Mouse (Mus musculus): ENCODE data around the gene Adra2a. TPM values are rescaled to one million over a fixed set of nuclear protein-coding genes. Genes with fewer than 3 reads are reported as not detected.

The Adra2a gene
- 0.20 TPM for polyA plus RNA-seq (2012; fragmentation: generic; extraction: Trizol)

- Histone ChIP-seq H3K79me2 (ENCODE audit: control insufficient read depth, insufficient read depth) (no peaks in the 10 kb centered on the region), H3K36me3 (ENCODE audit: control insufficient read depth, insufficient read depth) (no peaks in the 10 kb centered on the region), H3K27me3 (ENCODE audit: control insufficient read depth, insufficient read depth, insufficient read length) (peaks cover 39% of the 10 kb centered on the region), H3K4me2 (ENCODE audit: low read depth) (peak within 1 kb of the TSS; percentile 71), H3ac (ENCODE audit: control insufficient read depth, insufficient read length) (no peak within 1 kb of the TSS), H3K4me3 (peak within 1 kb of the TSS; percentile 7)
- TF ChIP-seq USF1 (IDR thresholded peaks at IDR 0.05; ENCODE audit: low read depth), result no peak
- no peak for TF ChIP-seq POLR2A (IDR thresholded peaks at IDR 0.05; ENCODE audit: insufficient read length, low read depth)
- no peak for TF ChIP-seq TCF3 (IDR thresholded peaks at IDR 0.05; ENCODE audit: insufficient read length, low read depth)
- TF ChIP-seq MYOD1 (IDR thresholded peaks at IDR 0.05; ENCODE audit: control insufficient read depth in 1 of 3, insufficient read length in 2 of 3, low read depth in 2 of 3), result no peak
- no peak for TF ChIP-seq TCF12 (IDR thresholded peaks at IDR 0.05; ENCODE audit: insufficient read depth, poor library complexity, severe bottlenecking)
- TF ChIP-seq SRF (IDR thresholded peaks at IDR 0.05; ENCODE audit: control insufficient read depth, insufficient read length, low read depth), result no peak
- no peak for TF ChIP-seq E2F4 (IDR thresholded peaks at IDR 0.05; ENCODE audit: insufficient read depth)
- no peak for TF ChIP-seq REST (IDR thresholded peaks at IDR 0.05; ENCODE audit: insufficient read depth, insufficient read length)
- TF ChIP-seq POLR2AphosphoS2 (IDR thresholded peaks at IDR 0.05; ENCODE audit: insufficient read length, low read depth), result no peak
- TF ChIP-seq CEBPB (IDR thresholded peaks at IDR 0.05; ENCODE audit: insufficient read depth, poor library complexity, severe bottlenecking), result no peak
- no peak for TF ChIP-seq MAX (IDR thresholded peaks at IDR 0.05; ENCODE audit: low read depth)
- TF ChIP-seq MYOG (IDR thresholded peaks at IDR 0.05; ENCODE audit: control insufficient read depth in 1 of 3, insufficient read depth in 1 of 3, insufficient read length in 2 of 3, low read depth in 2 of 3), result no peak
Measured at GRCm38 (mm10) chr19:54043851-54044250, at the start of gene Adra2a. TSS of gene Adra2a (plus strand) at chr19:54044151.

GRCm38 (mm10) chr19:53994276-53994675, 49.7 kb upstream of the Adra2a start:
- Histone ChIP-seq H3K27me3 (ENCODE audit: control insufficient read depth, insufficient read depth, insufficient read length) (no peaks in the 10 kb centered on the region), H3K4me2 (ENCODE audit: low read depth) (no peak overlapping the region), H3K4me3 (no peak overlapping the region), H3K79me2 (ENCODE audit: control insufficient read depth, insufficient read depth) (peaks cover 68% of the 10 kb centered on the region), H3K36me3 (ENCODE audit: control insufficient read depth, insufficient read depth) (no peaks in the 10 kb centered on the region), H3ac (ENCODE audit: control insufficient read depth, insufficient read length) (no peak overlapping the region)
- TF ChIP-seq MYOD1 (IDR thresholded peaks at IDR 0.05; ENCODE audit: control insufficient read depth in 1 of 3, insufficient read length in 2 of 3, low read depth in 2 of 3) (no peak), MYOG (IDR thresholded peaks at IDR 0.05; ENCODE audit: control insufficient read depth in 1 of 3, insufficient read depth in 1 of 3, insufficient read length in 2 of 3, low read depth in 2 of 3) (no peak)

- H3K27me3 ChIP-seq (ENCODE audit: control insufficient read depth, insufficient read depth, insufficient read length), result no peaks in the 10 kb centered on the region
- no peak for TF ChIP-seq MYOD1 (IDR thresholded peaks at IDR 0.05; ENCODE audit: control insufficient read depth in 1 of 3, insufficient read length in 2 of 3, low read depth in 2 of 3)
- TF ChIP-seq SRF (IDR thresholded peaks at IDR 0.05; ENCODE audit: control insufficient read depth, insufficient read length, low read depth), result no peak
- no peak for TF ChIP-seq TCF12 (IDR thresholded peaks at IDR 0.05; ENCODE audit: insufficient read depth, poor library complexity, severe bottlenecking)
- no peak for TF ChIP-seq USF1 (IDR thresholded peaks at IDR 0.05; ENCODE audit: low read depth)
- TF ChIP-seq REST (IDR thresholded peaks at IDR 0.05; ENCODE audit: insufficient read depth, insufficient read length), result no peak
- TF ChIP-seq TCF3 (IDR thresholded peaks at IDR 0.05; ENCODE audit: insufficient read length, low read depth), result no peak
- no peak for TF ChIP-seq POLR2A (IDR thresholded peaks at IDR 0.05; ENCODE audit: insufficient read length, low read depth)
- TF ChIP-seq MAX (IDR thresholded peaks at IDR 0.05; ENCODE audit: low read depth), result no peak
- TF ChIP-seq POLR2AphosphoS2 (IDR thresholded peaks at IDR 0.05; ENCODE audit: insufficient read length, low read depth), result no peak
- TF ChIP-seq CEBPB (IDR thresholded peaks at IDR 0.05; ENCODE audit: insufficient read depth, poor library complexity, severe bottlenecking), result no peak
- TF ChIP-seq E2F4 (IDR thresholded peaks at IDR 0.05; ENCODE audit: insufficient read depth), result no peak
- no peak for TF ChIP-seq MYOG (IDR thresholded peaks at IDR 0.05; ENCODE audit: control insufficient read depth in 1 of 3, insufficient read depth in 1 of 3, insufficient read length in 2 of 3, low read depth in 2 of 3)
- no peak overlapping the region for H3K4me2 ChIP-seq (ENCODE audit: low read depth)
Measured at GRCm38 (mm10) chr19:54010973-54011372, 33.0 kb upstream of the Adra2a start.

GRCm38 (mm10) chr19:54014999-54015398, 29.0 kb upstream of the Adra2a start:
- no peak overlapping the region for H3K4me3 ChIP-seq
- H3ac ChIP-seq (ENCODE audit: control insufficient read depth, insufficient read length), result no peak overlapping the region
- peaks cover 24% of the 10 kb centered on the region for H3K79me2 ChIP-seq (ENCODE audit: control insufficient read depth, insufficient read depth)
- H3K27me3 ChIP-seq (ENCODE audit: control insufficient read depth, insufficient read depth, insufficient read length), result no peaks in the 10 kb centered on the region
- H3K36me3 ChIP-seq (ENCODE audit: control insufficient read depth, insufficient read depth), result no peaks in the 10 kb centered on the region
- H3K4me2 ChIP-seq (ENCODE audit: low read depth), result no peak overlapping the region
- TF ChIP-seq SRF (IDR thresholded peaks at IDR 0.05; ENCODE audit: control insufficient read depth, insufficient read length, low read depth) (no peak), TCF3 (IDR thresholded peaks at IDR 0.05; ENCODE audit: insufficient read length, low read depth) (no peak), TCF12 (IDR thresholded peaks at IDR 0.05; ENCODE audit: insufficient read depth, poor library complexity, severe bottlenecking) (no peak), CEBPB (IDR thresholded peaks at IDR 0.05; ENCODE audit: insufficient read depth, poor library complexity, severe bottlenecking) (no peak), E2F4 (IDR thresholded peaks at IDR 0.05; ENCODE audit: insufficient read depth) (no peak), REST (IDR thresholded peaks at IDR 0.05; ENCODE audit: insufficient read depth, insufficient read length) (no peak), MYOD1 (IDR thresholded peaks at IDR 0.05; ENCODE audit: control insufficient read depth in 1 of 3, insufficient read length in 2 of 3, low read depth in 2 of 3) (no peak), POLR2A (IDR thresholded peaks at IDR 0.05; ENCODE audit: insufficient read length, low read depth) (no peak)

More at GRCm38 (mm10) chr19:54010973-54011372, 33.0 kb upstream of the Adra2a start:
- Histone ChIP-seq H3K4me3 (no peak overlapping the region), H3ac (ENCODE audit: control insufficient read depth, insufficient read length) (no peak overlapping the region), H3K36me3 (ENCODE audit: control insufficient read depth, insufficient read depth) (no peaks in the 10 kb centered on the region), H3K79me2 (ENCODE audit: control insufficient read depth, insufficient read depth) (peaks cover 24% of the 10 kb centered on the region)

- H3ac ChIP-seq (ENCODE audit: control insufficient read depth, insufficient read length), result no peak overlapping the region
- TF ChIP-seq POLR2A (IDR thresholded peaks at IDR 0.05; ENCODE audit: insufficient read length, low read depth) (no peak), CEBPB (IDR thresholded peaks at IDR 0.05; ENCODE audit: insufficient read depth, poor library complexity, severe bottlenecking) (no peak), E2F4 (IDR thresholded peaks at IDR 0.05; ENCODE audit: insufficient read depth) (no peak), MYOD1 (IDR thresholded peaks at IDR 0.05; ENCODE audit: control insufficient read depth in 1 of 3, insufficient read length in 2 of 3, low read depth in 2 of 3) (no peak)
- H3K79me2 ChIP-seq (ENCODE audit: control insufficient read depth, insufficient read depth), result peaks cover 24% of the 10 kb centered on the region
- no peak overlapping the region for H3K4me2 ChIP-seq (ENCODE audit: low read depth)
- no peak overlapping the region for H3K4me3 ChIP-seq
- no peaks in the 10 kb centered on the region for H3K27me3 ChIP-seq (ENCODE audit: control insufficient read depth, insufficient read depth, insufficient read length)
- H3K36me3 ChIP-seq (ENCODE audit: control insufficient read depth, insufficient read depth), result no peaks in the 10 kb centered on the region
Measured at GRCm38 (mm10) chr19:54015503-54015902, 28.4 kb upstream of the Adra2a start.

Measured in myocyte (in vitro differentiated cells).